Mouse (Mus musculus) hindbrain, postnatal 0 days (tissue): Measurements from ENCODE around the gene Rgl3. TPM values are rescaled to one million over a fixed set of nuclear protein-coding genes. Genes with fewer than 3 reads are reported as not detected.

Source experiments
- ATAC-seq: fragments of 200-750 bp; cut with Nextera tagmentation; 2 replicates; pipeline ENCODE4 v1.8.0; 2017; ENCODE audit warnings: mild to moderate bottlenecking, moderate TSS enrichment, moderate library complexity
- DNase-seq: peaks from one replicate; pipeline ENCODE4 v3.0.0-alpha.2; 2015; ENCODE audit warnings: low spot score
- H3K27ac ChIP-seq: fragments of 300-500 bp; sonication (generic); 2 replicates; pipeline ENCODE4 v1.5.1; 2014; ENCODE audit warnings: mild to moderate bottlenecking
- H3K27me3 ChIP-seq: fragments of 300-500 bp; sonication (generic); 2 replicates; pipeline ENCODE4 v1.6.1; 2014; ENCODE audit warnings: low read length, mixed read lengths; ENCODE audit not compliant: insufficient read depth
- H3K36me3 ChIP-seq: fragments of 300-500 bp; sonication (generic); 2 replicates; pipeline ENCODE4 v1.6.1; 2014; ENCODE audit warnings: low read length, mixed read lengths; ENCODE audit not compliant: insufficient read depth
- H3K4me1 ChIP-seq: fragments of 300-500 bp; sonication (generic); 2 replicates; pipeline ENCODE4 v1.6.1; 2014; ENCODE audit warnings: antibody characterized with exemption, low read length, mixed read lengths; ENCODE audit not compliant: insufficient read depth
- H3K4me2 ChIP-seq: fragments of 300-500 bp; sonication (generic); 2 replicates; pipeline ENCODE4 v1.6.1; 2014; ENCODE audit warnings: low read depth, mild to moderate bottlenecking, low read length, moderate library complexity, mixed read lengths
- H3K4me3 ChIP-seq: fragments of 300-500 bp; sonication (generic); 2 replicates; pipeline ENCODE4 v1.5.1; 2014; ENCODE audit warnings: low read length
- H3K9ac ChIP-seq: fragments of 300-500 bp; sonication (generic); replicated peaks from 2 replicates; pipeline ENCODE4 v1.6.1; 2014; ENCODE audit warnings: mild to moderate bottlenecking, low read length, moderate library complexity, mixed read lengths
- H3K9me3 ChIP-seq: fragments of 300-500 bp; sonication (generic); 2 replicates; pipeline ENCODE4 v1.6.1; 2016; ENCODE audit warnings: low read length, mixed read lengths
- CTCF ChIP-seq: IDR thresholded peaks from 2 replicates; pipeline ENCODE4 v1.5.1; 2016; ENCODE audit warnings: antibody characterized with exemption, control low read depth, low read depth
- WGBS: fragments of 180-500 bp; shearing (Covaris S2); extraction: QIAGEN DNeasy Blood & Tissue Kit; methylation state at CpG from one replicate; pipeline ENCODE4 v1.1.7; 2014; 5-methylcytosine and 5-hydroxymethylcytosine counted together
- polyA plus RNA-seq: library from polyadenylated mRNA; unstranded; fragments of >200 nt; fragmentation: Nextera tagmentation; extraction: Ambion mirVana; gene quantifications from 2 replicates; pipeline ENCODE4 v1.2.1, GENCODE M21; 2015
- total RNA-seq: library from RNA; depleted of rRNA; stranded (reverse); fragments of >200 nt; gene quantifications from 2 replicates; pipeline ENCODE4 v1.2.3, GENCODE M21; 2014

Rgl3 gene
- total and polyA plus RNA-seq, 2 experiments from 2014 or later: 2.5 to 5.1 TPM

DNA sequence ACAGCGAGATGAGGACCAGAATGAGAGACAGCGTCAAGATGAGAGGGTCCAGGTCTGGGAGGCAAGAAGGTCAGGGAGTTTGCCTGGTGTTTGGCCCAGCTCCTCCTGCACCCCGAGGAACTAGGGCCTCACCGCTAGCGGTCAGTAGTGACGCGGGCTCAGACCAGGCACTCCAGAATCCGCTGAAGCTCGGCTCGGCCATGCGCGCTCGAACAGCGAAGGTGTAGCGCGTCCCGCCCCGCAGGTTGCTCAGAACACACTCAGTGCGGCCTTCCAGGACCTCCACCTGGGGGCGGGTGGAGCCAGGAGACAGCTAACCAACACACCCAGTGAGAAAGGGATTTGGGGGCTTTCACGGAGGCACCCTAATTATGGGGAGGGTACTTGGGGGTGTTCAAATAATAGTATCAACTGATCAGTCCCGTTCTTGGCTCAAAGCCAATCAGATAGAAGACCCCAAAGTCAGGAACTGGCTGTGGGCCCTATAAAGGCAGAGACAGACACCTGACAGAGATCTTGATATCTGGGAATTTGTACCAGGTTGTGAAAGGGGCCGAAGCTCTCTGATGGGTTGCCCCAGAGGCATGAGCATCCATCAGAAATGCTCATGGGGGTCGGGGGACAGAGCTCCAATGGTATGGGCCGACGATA, 28.6 kb downstream of the Rgl3 start:
- peak; percentile 48 for TF ChIP-seq CTCF
- Histone ChIP-seq H3K4me1 (peaks cover 17% of the 10 kb centered on the region), H3K4me2 (0 out of 2 replicates have a peak overlapping the region, but pooled peaks have one; percentile 18), H3K9ac (no peak overlapping the region), H3K4me3 (peak overlapping the region; percentile 6; the same call in 1 of the 2 replicates), H3K27ac (no peak overlapping the region), H3K27me3 (peaks cover 33% of the 10 kb centered on the region), H3K9me3 (no peaks in the 10 kb centered on the region), H3K36me3 (no peaks in the 10 kb centered on the region)
- WGBS: 13% methylated on average over 26 of the region's 26 CpGs
- DNase-seq: peak; percentile 35
- no peak for ATAC-seq

- Histone ChIP-seq H3K4me1 (peaks cover 17% of the 10 kb centered on the region), H3K9me3 (no peaks in the 10 kb centered on the region), H3K27me3 (peaks cover 33% of the 10 kb centered on the region), H3K9ac (no peak overlapping the region), H3K4me2 (no peak overlapping the region), H3K36me3 (no peaks in the 10 kb centered on the region), H3K4me3 (peak overlapping the region; percentile 6; the same call in 1 of the 2 replicates), H3K27ac (no peak overlapping the region)
- WGBS: 54% methylated on average over 9 of the region's 9 CpGs
- TF ChIP-seq CTCF: no peak
- DNase-seq (no peak), ATAC-seq (no peak)
Observed at GRCm38 (mm10) chr9:21960135-21960534, 29.1 kb downstream of the Rgl3 start.

DNA sequence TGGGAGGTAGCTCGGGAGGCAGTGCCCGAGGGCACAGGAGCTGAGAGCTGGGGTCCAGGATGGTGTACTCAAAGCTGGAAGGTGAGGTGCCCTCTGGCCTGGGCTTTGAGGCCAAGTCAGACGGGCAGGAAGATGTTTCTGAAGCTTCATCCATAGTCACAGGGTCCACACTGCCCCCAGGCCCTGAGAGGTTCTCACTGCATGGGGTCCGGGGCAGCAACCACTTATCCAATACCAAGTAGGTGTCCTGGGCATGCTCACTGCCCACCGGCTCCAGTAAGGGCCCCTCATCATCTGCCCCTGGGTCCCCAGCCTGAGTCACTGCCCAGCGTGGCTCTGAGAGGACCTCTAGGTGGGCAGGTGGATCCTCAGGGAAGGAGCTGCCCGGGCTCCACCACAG, 30.0 kb downstream of the Rgl3 start:
- DNase-seq: no peak
- no peak for TF ChIP-seq CTCF
- no peak overlapping the region for H3K9ac ChIP-seq
- peaks cover 17% of the 10 kb centered on the region for H3K4me1 ChIP-seq
- peaks cover 33% of the 10 kb centered on the region for H3K27me3 ChIP-seq
- no peaks in the 10 kb centered on the region for H3K9me3 ChIP-seq
- H3K4me3 ChIP-seq: no peak overlapping the region
- H3K4me2 ChIP-seq: no peak overlapping the region
- ATAC-seq: no peak
- no peaks in the 10 kb centered on the region for H3K36me3 ChIP-seq
- H3K27ac ChIP-seq: no peak overlapping the region
- WGBS: 90% methylated on average over 7 of the region's 7 CpGs

- Histone ChIP-seq H3K27ac (no peak overlapping the region), H3K36me3 (no peaks in the 10 kb centered on the region), H3K27me3 (peaks cover 33% of the 10 kb centered on the region), H3K4me3 (no peak overlapping the region), H3K4me2 (no peak overlapping the region), H3K9ac (no peak overlapping the region), H3K4me1 (peaks cover 18% of the 10 kb centered on the region), H3K9me3 (no peaks in the 10 kb centered on the region)
- no peak for TF ChIP-seq CTCF
- 82% methylated on average over 5 of the region's 5 CpGs for WGBS
- DNase-seq (no peak), ATAC-seq (no peak)
Observed at GRCm38 (mm10) chr9:21958372-21958771, 30.9 kb downstream of the Rgl3 start.

- H3K4me1 ChIP-seq: peaks cover 8% of the 10 kb centered on the region; the same call in 1 of the 2 replicates
- peaks cover 8% of the 10 kb centered on the region for H3K27me3 ChIP-seq
- H3K27ac ChIP-seq: peak within 1 kb of the TSS; percentile 97
- peak within 1 kb of the TSS; percentile 62 for H3K4me3 ChIP-seq
- peak within 1 kb of the TSS; percentile 76 for H3K9ac ChIP-seq
- DNase-seq (peak; percentile 98), ATAC-seq (peak; percentile 97)
- peak within 1 kb of the TSS; percentile 64 for H3K4me2 ChIP-seq
- H3K36me3 ChIP-seq: no peaks in the 10 kb centered on the region
- no peaks in the 10 kb centered on the region for H3K9me3 ChIP-seq
- WGBS: under 1% methylated on average over 54 of the region's 54 CpGs
- TF ChIP-seq CTCF: no peak
Observed at GRCm38 (mm10) chr9:21955570-21956281, 33.5 kb downstream of the Rgl3 start, which contains the start of gene Swsap1. TSS of gene Swsap1 (plus strand) at chr9:21955755.

DNA sequence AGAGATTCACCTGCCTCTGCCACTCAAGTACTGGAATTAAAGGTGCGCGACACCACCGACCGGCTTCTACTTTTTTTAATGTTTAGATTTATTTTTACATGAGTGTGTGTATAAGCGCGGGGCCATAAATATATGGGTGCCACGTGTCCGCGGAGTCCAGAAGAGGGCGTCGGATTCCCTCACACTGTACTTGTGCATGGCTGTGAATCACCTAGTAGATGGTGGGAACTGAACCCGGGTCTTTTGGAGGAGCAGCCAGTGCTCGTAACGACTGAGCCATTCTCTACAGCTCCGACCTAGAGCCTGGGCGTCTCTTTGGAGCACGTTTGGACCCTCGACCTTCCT, 34.0 kb downstream of the Rgl3 start:
- Histone ChIP-seq H3K9me3 (no peaks in the 10 kb centered on the region), H3K4me1 (peaks cover 8% of the 10 kb centered on the region; the same call in 1 of the 2 replicates), H3K27ac (peak overlapping the region; percentile 97), H3K9ac (peak overlapping the region; percentile 76), H3K27me3 (peaks cover 7% of the 10 kb centered on the region; the same call in 1 of the 2 replicates), H3K4me3 (peak overlapping the region; percentile 62), H3K4me2 (peak overlapping the region; percentile 64), H3K36me3 (no peaks in the 10 kb centered on the region)
- peak; percentile 57 for TF ChIP-seq CTCF
- ATAC-seq (peak; percentile 60), DNase-seq (no peak)
- WGBS: 2% methylated on average over 18 of the region's 18 CpGs

- Histone ChIP-seq H3K4me2 (peak overlapping the region; percentile 64; the same call in 1 of the 2 replicates), H3K27me3 (peaks cover 4% of the 10 kb centered on the region; the same call in 1 of the 2 replicates), H3K36me3 (no peaks in the 10 kb centered on the region), H3K9me3 (no peaks in the 10 kb centered on the region), H3K27ac (no peak overlapping the region), H3K4me3 (no peak overlapping the region), H3K9ac (no peak overlapping the region), H3K4me1 (peaks cover 8% of the 10 kb centered on the region; the same call in 1 of the 2 replicates)
- TF ChIP-seq CTCF: no peak
- ATAC-seq (no peak), DNase-seq (no peak)
- 73% methylated on average over 3 of the region's 3 CpGs for WGBS
Observed at GRCm38 (mm10) chr9:21954635-21955034, 34.6 kb downstream of the Rgl3 start.
